Mouse (Mus musculus) small intestine, adult 2 months (tissue): ENCODE data around the gene Elk4.

ENCODE experiments used
- CTCF ChIP-seq: fragments of 200-500 bp; IDR thresholded peaks from 2 replicates; pipeline ENCODE4 v1.5.1; 2012; ENCODE audit warnings: low read depth, mild to moderate bottlenecking, control low read depth, inconsistent platforms, low read length, moderate library complexity, mixed read lengths; ENCODE audit not compliant: insufficient replicate concordance, insufficient read length; ENCODE audit errors: extremely low read depth
- POLR2A ChIP-seq: fragments of 200-500 bp; IDR thresholded peaks from 2 replicates; pipeline ENCODE4 v1.6.1; 2012; ENCODE audit warnings: low read depth, mild to moderate bottlenecking, control low read depth, inconsistent platforms, low read length, moderate library complexity

DNA sequence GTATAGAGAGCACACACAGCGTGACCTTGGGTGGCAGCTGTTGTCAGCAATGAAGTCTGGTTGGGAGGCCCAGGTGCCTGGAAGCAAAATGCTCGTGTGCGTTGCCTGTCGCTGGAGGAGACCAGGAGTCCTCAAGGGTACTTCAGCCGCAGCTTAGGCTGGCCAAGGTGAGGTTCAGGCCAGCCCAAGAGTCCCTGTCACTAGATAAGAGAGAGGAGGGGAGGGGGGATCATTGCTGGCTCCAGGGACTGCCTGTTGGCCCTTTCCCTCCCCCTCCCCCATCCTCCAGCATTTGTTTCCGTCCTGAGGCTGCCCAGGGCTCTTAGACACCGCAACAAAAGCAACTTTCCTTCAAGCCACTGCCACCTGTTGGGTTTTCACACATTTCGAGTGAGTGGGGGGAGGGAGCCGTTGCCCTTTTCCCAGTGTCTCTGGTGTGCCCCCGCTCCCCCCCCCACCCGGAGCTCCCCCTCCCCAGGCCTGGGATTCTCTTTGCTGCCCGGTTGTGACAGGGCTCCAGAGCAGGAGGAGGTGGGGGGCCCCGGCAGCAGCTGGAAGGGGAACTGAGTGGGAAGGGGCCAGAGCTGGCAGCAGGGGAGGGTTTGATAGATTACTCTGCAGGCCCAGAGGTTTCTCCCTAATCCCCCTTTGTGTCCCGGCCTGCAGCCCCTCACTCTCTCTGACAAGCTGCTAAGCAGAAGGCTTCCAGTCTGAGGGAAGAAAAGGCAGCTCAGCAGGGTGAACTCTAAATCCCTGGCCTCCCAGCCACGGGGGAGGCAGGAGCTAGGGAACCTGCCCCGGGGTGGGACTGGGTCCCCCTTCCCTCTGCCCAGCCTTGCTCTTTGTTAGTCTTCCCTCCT is 36.5 kb upstream of the Elk4 start:
- TF ChIP-seq CTCF (no peak), POLR2A (no peak)
